Mouse (Mus musculus): Measurements from ENCODE around the gene Esrrg.

Gene Esrrg

GRCm38 (mm10) chr1:187608261-187608921 lies at the start of gene Esrrg:
TSS of gene Esrrg (plus strand) at chr1:187608791.
- no peak for DNase-seq (ENCODE audit: low read depth, low spot score)

GRCm38 (mm10) chr1:187583982-187584381 lies 24.6 kb upstream of the Esrrg start:
- no peak for DNase-seq (ENCODE audit: low read depth, low spot score)

GRCm38 (mm10) chr1:187586541-187587075 lies 22.0 kb upstream of the Esrrg start:
- no peak for DNase-seq (ENCODE audit: low read depth, low spot score)

DNA sequence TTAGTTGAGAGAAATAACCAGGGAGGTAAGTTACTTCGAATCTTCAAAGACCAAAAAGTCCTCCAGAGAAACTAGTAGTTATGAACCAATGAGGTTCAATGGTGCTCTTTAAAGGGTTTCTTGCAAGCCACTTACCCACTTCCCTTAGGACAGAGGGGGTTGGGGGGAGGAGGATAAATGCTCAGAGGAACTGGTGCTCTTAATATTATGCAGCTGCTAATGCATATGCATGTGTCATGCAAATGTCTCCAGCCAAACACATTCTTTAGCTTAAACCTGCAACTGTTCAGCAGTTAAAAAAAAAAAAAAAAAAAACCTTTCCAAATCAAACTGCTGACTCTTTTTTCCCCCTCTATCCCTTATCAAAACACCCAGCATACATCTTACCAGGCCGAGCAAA lies 5.6 kb upstream of the Esrrg start:
- DNase-seq (ENCODE audit: low read depth, low spot score) = no peak

- DNase-seq (ENCODE audit: low read depth, low spot score) = no peak
Measured at GRCm38 (mm10) chr1:187604063-187604484, 4.5 kb upstream of the Esrrg start.

- DNase-seq (ENCODE audit: low read depth, low spot score) = no peak
Measured at GRCm38 (mm10) chr1:187604691-187605310, 3.8 kb upstream of the Esrrg start.

DNA sequence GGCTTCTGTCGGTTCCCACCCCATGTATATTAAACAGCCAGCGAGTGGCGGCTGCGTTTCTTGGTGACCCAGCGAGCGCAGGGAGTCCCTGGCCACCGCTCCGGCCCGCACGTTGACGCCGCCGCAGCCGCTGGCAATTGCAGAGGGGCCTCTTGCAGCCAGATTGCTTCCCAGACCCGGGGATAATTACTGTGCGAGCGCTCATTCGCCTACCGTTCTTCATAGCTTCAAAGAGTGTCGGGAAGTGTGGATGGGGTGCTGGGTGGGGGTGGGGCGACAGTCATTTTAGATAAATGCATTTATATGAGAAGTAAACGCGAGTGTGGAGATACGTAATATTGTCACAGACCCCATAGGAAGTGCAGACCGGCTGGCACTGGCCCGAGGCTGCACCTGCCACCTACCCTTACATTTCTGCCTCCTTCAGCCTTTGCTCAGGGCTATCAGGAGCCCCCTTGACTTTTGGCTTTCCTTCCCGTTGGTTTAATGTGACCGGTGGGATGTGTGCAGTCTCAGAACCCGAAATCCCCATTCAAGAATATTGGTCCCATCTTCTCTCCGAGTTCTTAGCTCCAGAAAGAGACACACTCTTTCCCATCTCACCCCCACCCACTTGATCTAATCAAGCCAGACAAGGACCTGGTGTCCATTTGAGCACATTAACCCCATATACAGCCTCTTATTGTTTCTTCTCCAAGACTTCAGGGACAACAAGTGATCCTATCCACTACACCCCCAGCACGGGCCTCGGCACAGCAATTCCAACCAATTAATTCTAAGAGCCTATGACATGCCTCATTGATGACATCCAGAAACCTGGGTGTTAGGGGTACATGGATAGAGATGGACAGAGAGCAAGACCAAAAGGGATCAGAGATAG lies 3.0 kb upstream of the Esrrg start:
- DNase-seq (ENCODE audit: low read depth, low spot score) = no peak

DNA sequence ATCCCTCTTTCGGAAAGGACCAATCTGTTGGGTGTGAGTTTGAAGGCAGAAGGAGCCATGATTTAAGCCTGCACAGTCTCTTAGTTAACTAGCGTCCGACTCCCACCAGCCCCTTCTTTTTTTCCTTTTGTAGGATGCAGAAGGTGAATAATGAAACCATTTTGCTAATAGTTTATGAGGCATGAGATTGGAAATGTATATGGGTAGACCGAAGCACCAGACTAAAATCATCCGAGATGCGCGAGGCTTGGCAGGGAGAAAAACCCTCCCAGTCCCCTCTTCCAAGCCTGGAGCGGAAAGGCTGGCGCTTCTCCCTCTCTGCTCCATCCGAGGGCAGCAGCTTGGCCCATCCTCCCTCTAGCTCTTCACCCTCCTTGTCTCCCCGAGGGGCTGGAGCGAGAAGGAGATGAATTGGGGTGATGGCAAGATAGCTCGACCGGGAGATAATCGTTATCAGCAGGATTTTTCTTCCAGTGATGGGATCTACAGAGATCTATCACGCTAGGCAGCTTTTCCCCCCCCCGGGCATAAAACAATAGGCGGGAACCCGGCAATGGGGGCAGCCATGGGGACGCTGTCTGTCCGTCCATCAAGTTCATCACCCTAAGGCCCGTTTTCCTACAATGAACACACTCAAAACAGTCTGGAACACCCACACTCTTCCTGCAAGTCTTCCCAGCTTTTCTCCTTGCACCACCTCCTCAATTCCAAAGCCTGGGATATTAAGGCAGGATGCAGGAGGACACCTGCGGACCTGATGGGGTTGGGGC lies 2.1 kb upstream of the Esrrg start:
- no peak for DNase-seq (ENCODE audit: low read depth, low spot score)

GRCm38 (mm10) chr1:187607065-187608047 lies 1.2 kb upstream of the Esrrg start:
- DNase-seq (ENCODE audit: low read depth, low spot score) = no peak

DNA sequence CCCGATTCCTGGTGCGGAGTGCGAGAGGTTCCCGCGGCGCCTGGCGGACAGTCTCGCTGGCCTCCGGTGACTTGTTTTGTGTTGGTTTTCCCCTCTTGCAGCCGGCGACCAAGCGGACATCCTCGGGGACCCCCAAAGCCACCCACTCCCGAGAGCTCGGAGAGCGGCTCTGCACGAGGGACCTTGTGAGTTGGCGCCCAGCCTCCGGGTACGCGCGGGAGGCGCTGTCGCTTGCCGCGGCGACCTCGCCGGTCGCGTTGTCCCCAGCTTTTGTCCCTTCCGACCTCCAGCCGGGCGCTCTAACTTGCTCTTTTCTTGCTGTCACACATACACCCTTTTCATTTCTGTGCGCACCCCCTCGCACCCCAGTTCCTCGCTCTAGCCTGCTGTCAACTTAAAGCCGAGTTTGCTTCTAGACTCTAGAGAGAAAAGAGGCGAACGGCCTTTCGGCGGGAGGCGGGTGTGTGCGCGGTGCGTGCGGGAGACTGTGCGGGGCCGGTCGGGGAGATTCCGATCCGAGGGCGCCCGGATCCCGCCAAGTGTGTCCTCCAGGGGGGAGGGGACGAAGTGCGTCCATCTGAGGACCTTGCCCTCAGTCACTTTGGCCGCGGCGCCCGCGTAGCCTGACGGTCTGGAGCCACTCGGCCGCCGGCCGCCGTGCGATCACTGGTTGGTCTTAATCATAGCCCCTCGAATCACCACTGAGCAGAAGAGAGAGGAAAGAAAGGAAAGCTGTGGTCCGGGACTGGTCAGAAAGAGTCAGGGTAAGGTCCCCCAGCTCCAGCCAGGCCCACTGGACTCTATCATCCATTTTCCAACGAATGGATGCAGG lies 646 bp downstream of the Esrrg start:
- no peak for DNase-seq (ENCODE audit: low read depth, low spot score)

- no peak for DNase-seq (ENCODE audit: low read depth, low spot score)
Measured at GRCm38 (mm10) chr1:187609853-187610230, 1.3 kb downstream of the Esrrg start.

- DNase-seq (ENCODE audit: low read depth, low spot score) = no peak
Measured at GRCm38 (mm10) chr1:187610336-187610948, 1.9 kb downstream of the Esrrg start.

DNA sequence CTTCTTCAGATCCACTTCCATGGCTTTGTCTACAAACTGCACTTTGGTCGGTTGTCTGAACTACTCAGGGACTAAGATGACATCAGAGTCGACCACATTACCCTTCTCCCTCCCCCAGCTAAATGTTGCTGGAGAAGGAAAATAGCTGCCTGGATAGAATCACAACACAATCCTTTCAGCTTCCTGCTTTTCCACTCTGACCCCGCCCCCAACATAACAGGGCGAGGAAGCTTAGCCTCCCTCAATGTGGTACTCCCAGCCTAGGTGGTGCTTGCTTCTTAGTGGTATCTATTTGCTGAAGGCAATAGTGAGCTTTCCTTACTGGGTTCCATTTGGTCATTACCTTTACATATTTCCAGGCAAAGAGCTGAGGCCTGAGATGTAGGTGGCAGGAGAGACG lies 3.3 kb downstream of the Esrrg start:
- no peak for DNase-seq (ENCODE audit: low read depth, low spot score)

DNA sequence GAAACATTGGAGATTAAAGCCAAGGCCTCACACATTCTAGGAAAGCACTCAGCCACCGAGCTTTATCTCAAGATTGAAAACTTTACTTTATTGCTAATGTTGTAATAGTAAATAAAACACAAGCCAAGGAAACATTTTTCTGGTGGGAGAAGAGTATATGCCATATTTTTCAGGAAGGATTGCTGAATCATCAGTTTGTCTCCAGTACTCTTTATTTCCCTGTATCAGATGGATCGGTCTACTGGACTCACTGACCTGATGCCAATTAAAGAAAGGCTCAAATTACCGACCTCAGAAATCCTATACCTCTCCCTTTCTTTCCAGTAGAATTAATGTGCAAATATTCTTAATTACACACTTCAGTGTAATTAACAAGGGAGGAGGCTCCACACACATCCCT lies 4.7 kb downstream of the Esrrg start:
- no peak for DNase-seq (ENCODE audit: low read depth, low spot score)

DNA sequence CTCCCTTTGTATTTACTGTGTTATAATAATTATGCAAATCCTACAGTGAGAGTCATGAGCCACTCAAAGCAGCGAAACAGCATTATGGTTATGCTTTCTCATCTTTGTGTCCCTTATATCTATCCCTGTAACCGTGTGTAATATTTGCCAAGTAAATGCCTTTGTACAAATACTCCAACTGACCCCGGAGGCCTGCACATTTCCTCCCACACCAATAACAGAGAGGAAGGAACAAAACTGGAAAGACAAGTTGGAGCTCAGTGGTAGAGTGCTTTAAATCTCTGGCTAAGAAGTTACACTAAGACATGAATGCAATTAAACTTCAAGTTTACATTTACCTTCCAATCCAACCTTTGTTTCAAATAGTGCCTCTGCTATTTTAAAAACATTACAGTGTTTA lies 15.4 kb downstream of the Esrrg start:
- no peak for DNase-seq (ENCODE audit: low read depth, low spot score)

GRCm38 (mm10) chr1:187630361-187630760 lies 21.8 kb downstream of the Esrrg start:
- DNase-seq (ENCODE audit: low read depth, low spot score) = no peak

DNA sequence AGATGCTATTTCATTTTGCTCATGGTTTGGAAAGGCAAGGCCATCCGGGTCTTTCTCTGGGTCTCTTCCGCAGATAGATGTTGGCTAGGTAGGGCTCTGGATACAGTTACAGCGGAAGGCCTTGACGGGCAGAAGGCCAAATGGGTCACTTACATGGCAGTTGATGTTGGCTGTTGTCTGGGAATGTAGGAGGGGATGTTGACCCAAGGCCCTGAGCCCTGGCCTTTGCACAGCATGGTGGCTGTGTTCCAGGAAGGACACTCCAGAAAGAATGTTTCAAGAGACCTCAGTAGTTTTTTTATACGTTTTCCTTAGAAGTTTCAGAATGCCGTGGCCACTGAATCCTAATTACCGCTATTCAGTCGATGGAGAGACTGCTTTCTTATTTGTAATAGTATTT lies 22.9 kb downstream of the Esrrg start:
- no peak for DNase-seq (ENCODE audit: low read depth, low spot score)

DNA sequence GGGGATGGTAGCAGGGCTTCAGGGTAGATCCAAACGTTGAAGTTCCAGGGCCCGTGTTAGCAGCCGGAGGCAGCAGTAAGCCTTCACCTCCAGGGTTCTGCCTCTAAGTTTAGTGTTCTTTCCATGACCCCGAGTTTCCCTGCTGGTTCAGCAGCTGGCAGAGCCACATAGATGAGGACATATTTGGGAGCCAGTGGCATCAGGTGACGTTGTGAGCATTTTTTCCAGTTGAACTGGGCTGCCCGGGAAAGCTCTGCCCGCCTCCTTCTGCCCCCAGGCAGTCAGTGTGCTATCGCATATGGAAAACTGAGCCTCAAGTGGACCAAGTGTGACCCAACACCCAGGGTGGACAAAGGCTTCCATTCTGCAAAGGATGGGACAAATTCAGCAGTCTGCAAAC lies 36.7 kb downstream of the Esrrg start:
- no peak for DNase-seq (ENCODE audit: low read depth, low spot score)

DNA sequence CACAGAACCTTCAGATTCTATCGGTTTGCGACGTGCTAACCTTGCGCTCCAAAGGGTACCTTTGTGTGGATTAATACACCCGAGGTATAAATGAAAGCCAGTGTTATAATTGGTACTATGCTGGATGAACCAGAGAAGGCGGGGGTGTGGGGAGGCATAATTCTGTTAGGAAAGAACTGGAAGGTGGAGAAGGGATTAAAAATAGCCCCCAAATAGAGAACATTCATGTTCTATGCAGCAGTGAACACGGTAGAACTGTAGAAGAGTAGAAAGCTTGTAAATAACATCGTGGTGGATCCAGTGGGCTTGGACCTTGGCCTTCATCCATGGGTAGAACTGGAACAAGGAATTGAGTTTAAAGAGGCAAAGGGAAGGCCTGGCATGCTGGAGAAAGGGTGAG lies 40.0 kb downstream of the Esrrg start:
- DNase-seq (ENCODE audit: low read depth, low spot score) = no peak

Data from retina, adult 2 months (tissue).